Mouse (Mus musculus) lung, embryonic 15.5 days (tissue): ENCODE measurements around the gene Chn1. TPM values are rescaled to one million over a fixed set of nuclear protein-coding genes. Genes with fewer than 3 reads are reported as not detected.

Experiments
- ATAC-seq: fragments of 200-750 bp; cut with Nextera tagmentation; 2 replicates; pipeline ENCODE4 v1.8.0; 2017; ENCODE audit warnings: moderate number of reproducible peaks, borderline replicate concordance; ENCODE audit not compliant: low FRiP score, low TSS enrichment; ENCODE audit errors: extremely low read depth
- H3K27ac ChIP-seq: fragments of 300-500 bp; sonication (generic); 2 replicates; pipeline ENCODE4 v1.5.1; 2015; ENCODE audit warnings: moderate library complexity, mild to moderate bottlenecking, inconsistent platforms
- H3K27me3 ChIP-seq: fragments of 300-500 bp; sonication (generic); 2 replicates; pipeline ENCODE4 v1.6.1; 2015; ENCODE audit warnings: inconsistent platforms
- H3K36me3 ChIP-seq: fragments of 300-500 bp; sonication (generic); 2 replicates; pipeline ENCODE4 v1.6.1; 2015; ENCODE audit warnings: inconsistent platforms
- H3K4me1 ChIP-seq: fragments of 300-500 bp; sonication (generic); 2 replicates; pipeline ENCODE4 v1.6.1; 2015; ENCODE audit warnings: inconsistent platforms
- H3K4me2 ChIP-seq: fragments of 300-500 bp; sonication (generic); 2 replicates; pipeline ENCODE4 v1.6.1; 2015; ENCODE audit warnings: inconsistent platforms, mild to moderate bottlenecking, moderate library complexity
- H3K4me3 ChIP-seq: fragments of 300-500 bp; sonication (generic); 2 replicates; pipeline ENCODE4 v1.5.1; 2015; ENCODE audit warnings: mild to moderate bottlenecking, inconsistent platforms
- H3K9ac ChIP-seq: fragments of 300-500 bp; sonication (generic); 2 replicates; pipeline ENCODE4 v1.6.1; 2015; ENCODE audit warnings: inconsistent platforms
- H3K9me3 ChIP-seq: fragments of 300-500 bp; sonication (generic); 2 replicates; pipeline ENCODE4 v1.6.1; 2016; ENCODE audit warnings: inconsistent platforms
- WGBS: fragments of 180-500 bp; shearing (Covaris S2); methylation state at CpG from one replicate; pipeline ENCODE4 v1.1.7; 2015; 5-methylcytosine and 5-hydroxymethylcytosine counted together
- polyA plus RNA-seq: library from polyadenylated mRNA; unstranded; fragments of >200 nt; fragmentation: Nextera tagmentation; extraction: Ambion mirVana; gene quantifications from 2 replicates; pipeline ENCODE4 v1.2.1, GENCODE M21; 2015

Gene Chn1
- polyA plus RNA-seq, 1 experiment from 2014 or later, result 60.8 TPM

- Histone ChIP-seq H3K9ac (no peak overlapping the region), H3K27ac (no peak overlapping the region), H3K4me1 (peaks cover 3% of the 10 kb centered on the region; the same call in 1 of the 2 replicates), H3K27me3 (peaks cover 29% of the 10 kb centered on the region), H3K4me3 (no peak overlapping the region), H3K36me3 (no peaks in the 10 kb centered on the region), H3K4me2 (no peak overlapping the region), H3K9me3 (no peaks in the 10 kb centered on the region)
- WGBS, result 42% methylated on average over 7 of the region's 7 CpGs
- no peak for ATAC-seq
Measured at GRCm38 (mm10) chr2:73779796-73780195, 4.7 kb upstream of the Chn1 start.

GRCm38 (mm10) chr2:73779016-73779595 is 4.0 kb upstream of the Chn1 start:
- WGBS, result 72% methylated on average over 4 of the region's 4 CpGs
- H3K4me2 ChIP-seq, result no peak overlapping the region
- H3K9me3 ChIP-seq, result no peaks in the 10 kb centered on the region
- H3K27me3 ChIP-seq, result peaks cover 29% of the 10 kb centered on the region
- H3K9ac ChIP-seq, result no peak overlapping the region
- H3K27ac ChIP-seq, result no peak overlapping the region
- H3K36me3 ChIP-seq, result no peaks in the 10 kb centered on the region
- H3K4me1 ChIP-seq, result peaks cover 3% of the 10 kb centered on the region; the same call in 1 of the 2 replicates
- no peak for ATAC-seq
- no peak overlapping the region for H3K4me3 ChIP-seq

- ATAC-seq, result no peak
- Histone ChIP-seq H3K27ac (no peak overlapping the region), H3K4me1 (peaks cover 13% of the 10 kb centered on the region), H3K27me3 (peaks cover 29% of the 10 kb centered on the region), H3K9me3 (no peaks in the 10 kb centered on the region), H3K9ac (no peak overlapping the region), H3K36me3 (no peaks in the 10 kb centered on the region), H3K4me2 (no peak overlapping the region), H3K4me3 (no peak overlapping the region)
- WGBS, result 26% methylated on average over 4 of the region's 4 CpGs
Measured at GRCm38 (mm10) chr2:73776936-73777335, 1.8 kb upstream of the Chn1 start.

GRCm38 (mm10) chr2:73775683-73776310 is 651 bp upstream of the Chn1 start:
- H3K4me1 ChIP-seq, result peaks cover 13% of the 10 kb centered on the region
- WGBS, result 2% methylated on average over 22 of the region's 22 CpGs
- peak overlapping the region; percentile 95 for H3K4me2 ChIP-seq
- H3K27ac ChIP-seq, result no peak overlapping the region
- no peak for ATAC-seq
- peak overlapping the region; percentile 75 for H3K9ac ChIP-seq
- H3K4me3 ChIP-seq, result peak overlapping the region; percentile 91
- no peaks in the 10 kb centered on the region for H3K9me3 ChIP-seq
- no peaks in the 10 kb centered on the region for H3K36me3 ChIP-seq
- peaks cover 29% of the 10 kb centered on the region for H3K27me3 ChIP-seq

- Histone ChIP-seq H3K4me2 (no peak overlapping the region; the same call in 1 of the 2 replicates), H3K27me3 (peaks cover 22% of the 10 kb centered on the region), H3K4me3 (no peak overlapping the region), H3K36me3 (no peaks in the 10 kb centered on the region), H3K27ac (no peak overlapping the region), H3K9me3 (no peaks in the 10 kb centered on the region), H3K9ac (no peak overlapping the region), H3K4me1 (peaks cover 13% of the 10 kb centered on the region)
- WGBS, result 43% methylated on average over 1 of the region's 1 CpGs
- ATAC-seq, result no peak
Measured at GRCm38 (mm10) chr2:73772945-73773344, 2.2 kb downstream of the Chn1 start.

GRCm38 (mm10) chr2:73768669-73769068 is 6.5 kb downstream of the Chn1 start:
- ATAC-seq, result no peak
- Histone ChIP-seq H3K36me3 (no peaks in the 10 kb centered on the region), H3K9ac (no peak overlapping the region), H3K27me3 (no peaks in the 10 kb centered on the region), H3K9me3 (no peaks in the 10 kb centered on the region), H3K4me2 (no peak overlapping the region), H3K4me3 (no peak overlapping the region), H3K27ac (no peak overlapping the region), H3K4me1 (peaks cover 13% of the 10 kb centered on the region)
- 81% methylated on average over 4 of the region's 4 CpGs for WGBS

GRCm38 (mm10) chr2:73763541-73763940 is 11.6 kb downstream of the Chn1 start:
- Histone ChIP-seq H3K27me3 (no peaks in the 10 kb centered on the region), H3K4me2 (no peak overlapping the region), H3K36me3 (no peaks in the 10 kb centered on the region), H3K4me3 (no peak overlapping the region), H3K4me1 (peaks cover 12% of the 10 kb centered on the region), H3K9ac (no peak overlapping the region), H3K9me3 (no peaks in the 10 kb centered on the region), H3K27ac (no peak overlapping the region)
- no peak for ATAC-seq
- WGBS, result 61% methylated on average over 3 of the region's 3 CpGs

GRCm38 (mm10) chr2:73759899-73760298 is 15.2 kb downstream of the Chn1 start:
- peak; percentile 81; the same call in 1 of the 2 replicates for ATAC-seq
- no peak overlapping the region for H3K4me2 ChIP-seq
- 35% methylated on average over 7 of the region's 7 CpGs for WGBS

GRCm38 (mm10) chr2:73759027-73759426 is 16.1 kb downstream of the Chn1 start:
- no peak for ATAC-seq
- no peaks in the 10 kb centered on the region for H3K36me3 ChIP-seq
- no peak overlapping the region for H3K4me2 ChIP-seq
- H3K27ac ChIP-seq, result no peak overlapping the region
- H3K9me3 ChIP-seq, result no peaks in the 10 kb centered on the region
- H3K4me3 ChIP-seq, result no peak overlapping the region
- no peaks in the 10 kb centered on the region for H3K27me3 ChIP-seq
- WGBS, result 61% methylated on average over 5 of the region's 5 CpGs
- no peak overlapping the region for H3K9ac ChIP-seq
- H3K4me1 ChIP-seq, result peaks cover 9% of the 10 kb centered on the region

More at GRCm38 (mm10) chr2:73759899-73760298, 15.2 kb downstream of the Chn1 start:
- Histone ChIP-seq H3K9me3 (no peaks in the 10 kb centered on the region), H3K27ac (peak overlapping the region; percentile 29; the same call in 1 of the 2 replicates), H3K9ac (no peak overlapping the region), H3K36me3 (no peaks in the 10 kb centered on the region), H3K4me1 (peaks cover 9% of the 10 kb centered on the region), H3K27me3 (no peaks in the 10 kb centered on the region), H3K4me3 (no peak overlapping the region)

- no peaks in the 10 kb centered on the region for H3K27me3 ChIP-seq
- no peak overlapping the region for H3K4me2 ChIP-seq
- H3K4me1 ChIP-seq, result peaks cover 7% of the 10 kb centered on the region; the same call in 1 of the 2 replicates
- no peak overlapping the region for H3K4me3 ChIP-seq
- no peaks in the 10 kb centered on the region for H3K36me3 ChIP-seq
- H3K27ac ChIP-seq, result no peak overlapping the region
- H3K9me3 ChIP-seq, result no peaks in the 10 kb centered on the region
- 90% methylated on average over 1 of the region's 1 CpGs for WGBS
- no peak overlapping the region for H3K9ac ChIP-seq
- no peak for ATAC-seq
Measured at GRCm38 (mm10) chr2:73747297-73747696, 27.8 kb downstream of the Chn1 start.

- H3K36me3 ChIP-seq, result no peaks in the 10 kb centered on the region
- ATAC-seq, result no peak
- no peaks in the 10 kb centered on the region for H3K9me3 ChIP-seq
- H3K27me3 ChIP-seq, result no peaks in the 10 kb centered on the region
- H3K9ac ChIP-seq, result no peak overlapping the region
- H3K4me3 ChIP-seq, result no peak overlapping the region
- 100% methylated on average over 1 of the region's 1 CpGs for WGBS
- H3K4me1 ChIP-seq, result peaks cover 10% of the 10 kb centered on the region; the same call in 1 of the 2 replicates
- H3K4me2 ChIP-seq, result no peak overlapping the region
- H3K27ac ChIP-seq, result no peak overlapping the region
Measured at GRCm38 (mm10) chr2:73746375-73746770, 28.8 kb downstream of the Chn1 start.

GRCm38 (mm10) chr2:73745647-73746374 is 29.3 kb downstream of the Chn1 start:
- Histone ChIP-seq H3K36me3 (no peaks in the 10 kb centered on the region), H3K27me3 (no peaks in the 10 kb centered on the region), H3K4me1 (peaks cover 13% of the 10 kb centered on the region; the same call in 1 of the 2 replicates), H3K4me3 (no peak overlapping the region), H3K9me3 (no peaks in the 10 kb centered on the region), H3K4me2 (no peak overlapping the region), H3K9ac (no peak overlapping the region), H3K27ac (no peak overlapping the region)
- 41% methylated on average over 3 of the region's 3 CpGs for WGBS
- 0 out of 2 replicates have a peak, but pooled peaks have one; percentile 27 for ATAC-seq
